Mouse (Mus musculus) lung, postnatal 25 days (tissue): ENCODE measurements around the gene Rabgap1.
"Not testable (repeated sequence)": the region's sequence is repeated elsewhere in the genome, so short reads cannot be mapped to it uniquely, and the experiment has no call there.

Source experiments
- DNase-seq: peaks from one replicate; pipeline ENCODE4 v3.0.0; 2022; ENCODE audit warnings: low spot score

The Rabgap1 gene

DNA sequence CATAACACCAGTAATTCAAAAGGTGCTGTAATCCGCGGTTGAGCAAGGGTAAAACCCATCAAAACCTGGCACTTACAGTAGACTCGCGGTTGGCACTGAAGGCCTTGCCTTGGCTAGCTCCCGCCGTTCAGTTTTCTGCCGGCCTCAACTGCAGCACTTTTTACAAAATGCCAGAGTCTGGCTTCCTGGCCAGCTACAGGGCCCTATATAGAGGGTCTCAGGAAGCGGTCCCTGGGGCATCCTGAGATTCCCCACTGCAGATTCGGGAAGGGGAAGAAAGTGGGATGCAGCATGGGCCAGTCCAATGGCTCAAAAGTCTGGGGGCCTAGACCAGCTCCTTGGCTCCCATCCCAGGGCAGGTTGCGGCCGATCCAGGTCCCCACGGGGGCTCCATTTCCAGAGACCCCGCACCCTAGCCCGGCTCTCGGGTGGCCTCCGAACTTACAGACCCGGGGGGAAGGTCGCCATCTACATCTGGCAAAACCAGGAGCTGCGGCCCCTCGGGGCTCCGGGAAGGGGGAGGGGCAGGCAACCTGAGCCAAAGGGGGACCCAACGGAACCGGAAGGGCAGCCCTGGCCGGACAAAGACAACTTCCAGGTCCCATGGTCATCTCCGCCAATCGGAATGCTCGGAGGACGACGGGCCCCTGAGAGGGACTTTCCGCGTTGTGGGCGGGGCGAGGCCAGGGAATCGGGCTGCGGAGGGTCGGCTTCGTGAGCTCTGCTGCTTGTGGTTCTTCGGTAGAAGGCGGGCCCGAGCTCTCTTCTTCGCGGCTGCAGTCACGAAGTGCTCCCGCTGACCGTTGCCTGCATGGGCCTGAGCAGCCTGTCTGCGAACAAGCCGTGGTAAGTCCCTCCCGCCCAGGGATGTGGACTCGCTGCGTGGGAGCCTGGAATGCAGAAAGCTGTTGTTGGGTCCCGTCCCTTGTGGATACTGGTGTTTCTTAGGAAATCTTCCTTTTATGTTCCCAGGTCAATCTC is at the start of gene Rabgap1, which contains the start of the genes Zbtb26 and Zbtb6:
Rabgap1 (plus strand) TSS at position 669 of the 981 bp plus-strand sequence.
Zbtb26 (minus strand) TSS at position 525 of the 981 bp plus-strand sequence.
Zbtb6 (minus strand) TSS at position 561 of the 981 bp plus-strand sequence.
- DNase-seq, result peak; percentile 96

- DNase-seq, result no peak
Observed at GRCm38 (mm10) chr2:37395539-37395938, 47.5 kb upstream of the Rabgap1 start.

GRCm38 (mm10) chr2:37421903-37422302 is 21.2 kb upstream of the Rabgap1 start:
- DNase-seq, result no peak

DNA sequence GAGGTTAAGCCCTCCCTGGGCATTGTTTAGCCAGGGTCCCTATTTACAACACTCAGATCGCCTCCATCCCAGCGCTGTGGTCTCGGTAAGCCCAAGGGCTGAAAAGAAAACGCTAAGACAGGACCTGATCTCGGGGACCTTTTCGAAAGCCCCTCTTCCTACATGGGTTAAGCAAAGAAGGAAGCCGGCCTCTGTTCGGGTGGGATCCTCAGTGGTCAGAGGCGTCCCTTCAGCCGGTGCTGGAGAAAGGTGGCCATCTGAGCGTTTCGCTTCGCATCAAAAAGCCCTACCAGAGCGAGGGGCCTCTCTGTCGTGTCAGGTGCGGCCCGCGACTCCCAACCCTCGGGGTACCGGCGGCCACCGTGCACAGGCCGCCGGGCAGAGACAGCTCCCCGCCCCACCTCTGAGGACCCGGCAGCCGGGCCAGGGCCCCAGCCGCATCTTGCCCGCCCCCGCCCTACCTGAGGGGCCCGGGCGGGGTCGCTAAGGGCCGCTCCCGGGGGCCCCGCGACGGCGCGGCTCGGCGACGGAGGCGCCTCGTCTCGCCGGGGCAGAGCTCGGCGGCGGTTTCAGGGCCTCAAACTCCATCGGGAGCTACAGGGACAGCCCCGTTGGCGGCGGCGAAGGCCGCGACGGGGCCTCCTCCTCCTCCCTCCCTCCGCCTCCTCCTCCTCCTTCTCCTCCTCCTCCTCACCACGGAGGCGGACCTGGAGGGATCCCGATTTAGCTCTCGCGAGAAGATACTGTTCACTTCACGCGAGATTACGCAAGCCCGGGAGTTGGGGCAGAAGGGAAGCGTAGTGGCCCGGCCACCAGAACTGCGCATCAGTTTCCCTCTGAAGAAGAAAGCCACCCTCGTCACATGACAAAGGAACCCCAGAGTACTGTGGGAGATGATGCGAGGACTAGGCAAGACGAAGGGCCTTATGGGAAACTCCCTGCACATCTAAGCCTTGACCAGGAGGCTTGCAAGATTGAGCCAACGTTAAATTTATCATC is 20.5 kb upstream of the Rabgap1 start, which contains the start of gene Rc3h2:
Rc3h2 (minus strand) TSS at position 598 of the 999 bp plus-strand sequence.
- DNase-seq, result peak; percentile 98

GRCm38 (mm10) chr2:37423671-37424070 is 19.4 kb upstream of the Rabgap1 start:
- DNase-seq, result no peak

DNA sequence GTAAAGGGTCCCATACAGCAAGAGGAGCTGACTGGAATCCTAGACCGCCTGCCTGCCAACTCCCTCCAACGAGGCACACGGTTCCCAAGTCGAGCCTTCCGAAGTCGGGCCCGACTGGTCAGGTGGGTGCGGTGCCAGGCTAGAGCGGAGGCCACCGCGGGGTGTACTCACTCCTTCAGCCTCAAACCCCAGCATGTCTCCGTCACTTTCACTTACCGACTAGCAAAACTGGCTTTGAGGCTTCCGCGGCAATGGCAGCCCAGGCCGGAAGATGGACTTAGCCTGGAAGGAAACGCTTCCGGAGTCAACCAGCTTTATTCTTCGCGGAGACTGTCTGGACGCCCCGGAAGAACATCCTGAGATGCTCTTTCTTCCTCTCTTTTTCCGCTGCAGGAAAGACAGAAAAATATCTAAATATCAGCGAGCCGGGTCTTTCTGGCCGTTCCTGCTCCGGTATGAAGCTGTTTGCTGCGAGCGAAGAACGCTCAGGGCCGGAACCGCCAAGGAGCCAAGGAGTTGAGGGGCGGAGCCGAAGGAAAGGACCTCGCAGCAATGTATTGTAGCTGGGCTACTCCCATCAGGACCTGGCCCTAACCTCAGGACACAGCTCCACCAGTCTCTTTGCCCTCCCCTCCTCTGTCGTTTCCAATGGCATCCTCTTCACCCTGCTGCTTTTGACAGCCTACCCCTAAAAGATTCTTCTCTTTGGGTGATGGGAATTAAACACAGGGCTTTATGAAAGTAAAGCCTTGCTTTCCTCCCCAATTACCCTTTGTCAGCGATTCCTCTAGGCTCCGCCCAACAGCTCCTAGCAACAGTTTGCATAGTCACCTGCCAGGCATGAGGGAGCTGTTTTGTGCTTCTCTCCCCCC is 12.2 kb upstream of the Rabgap1 start:
- peak; percentile 91 for DNase-seq

DNA sequence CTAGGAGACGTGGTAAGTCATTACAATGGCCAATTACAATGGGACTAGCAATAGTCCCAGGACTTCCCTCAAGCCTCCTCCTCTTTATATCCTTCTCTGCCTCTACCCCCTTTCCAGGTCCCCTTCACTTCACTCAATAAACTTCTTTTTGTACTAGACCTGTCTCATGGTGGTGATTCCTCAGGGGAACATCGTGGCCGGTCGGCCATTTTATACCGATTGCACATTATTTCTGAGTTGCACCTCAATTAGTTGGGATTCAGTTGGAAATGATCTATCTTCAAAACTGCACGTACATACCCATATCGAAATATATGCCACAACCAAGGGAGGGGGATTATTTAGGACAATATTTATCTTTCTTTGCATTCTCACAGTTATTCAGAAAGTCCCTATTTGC is 11.5 kb upstream of the Rabgap1 start:
- DNase-seq, result no peak

GRCm38 (mm10) chr2:37451667-37452375 is 8.7 kb downstream of the Rabgap1 start:
- peak; percentile 95 for DNase-seq

- no peak for DNase-seq
Observed at GRCm38 (mm10) chr2:37452376-37452760, 9.3 kb downstream of the Rabgap1 start.

DNA sequence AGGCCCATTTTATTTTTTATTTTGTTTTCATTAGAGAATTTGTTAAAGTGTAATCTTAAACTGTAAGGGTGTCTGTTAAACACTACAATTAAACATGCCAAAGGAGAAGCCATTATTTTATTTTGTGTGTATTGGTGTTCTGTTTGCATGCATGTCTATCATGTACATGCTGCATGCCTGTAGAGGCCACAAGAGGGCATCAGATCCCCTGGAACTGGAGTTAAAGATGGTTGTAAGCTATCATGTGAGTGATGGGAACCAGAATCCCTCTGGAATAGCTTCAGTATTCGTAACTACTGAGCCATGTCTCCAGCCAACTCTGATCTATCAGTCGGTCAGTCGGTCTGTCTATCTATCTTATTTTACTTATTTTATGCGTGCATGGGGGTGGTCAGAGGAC is 17.6 kb downstream of the Rabgap1 start:
- DNase-seq, result no peak

DNA sequence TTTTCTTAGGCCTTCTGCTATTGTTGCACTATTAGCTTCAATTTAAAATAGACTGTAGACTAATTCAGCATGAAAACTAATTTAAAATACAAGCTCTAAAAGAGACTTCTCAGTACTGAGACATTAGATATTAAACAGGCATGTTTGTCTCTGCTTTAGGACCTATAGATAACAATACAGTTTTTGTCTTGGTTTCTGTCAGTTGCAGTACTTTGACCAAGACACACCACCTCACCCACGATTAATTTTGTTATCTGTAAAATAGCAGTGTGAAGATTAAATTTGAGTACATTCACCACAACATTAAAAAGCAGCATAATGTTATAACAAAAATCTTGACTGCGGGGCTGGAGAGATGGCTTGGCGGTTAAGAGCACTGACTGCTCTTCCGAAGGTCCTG is 23.2 kb downstream of the Rabgap1 start:
- DNase-seq, result no peak

DNA sequence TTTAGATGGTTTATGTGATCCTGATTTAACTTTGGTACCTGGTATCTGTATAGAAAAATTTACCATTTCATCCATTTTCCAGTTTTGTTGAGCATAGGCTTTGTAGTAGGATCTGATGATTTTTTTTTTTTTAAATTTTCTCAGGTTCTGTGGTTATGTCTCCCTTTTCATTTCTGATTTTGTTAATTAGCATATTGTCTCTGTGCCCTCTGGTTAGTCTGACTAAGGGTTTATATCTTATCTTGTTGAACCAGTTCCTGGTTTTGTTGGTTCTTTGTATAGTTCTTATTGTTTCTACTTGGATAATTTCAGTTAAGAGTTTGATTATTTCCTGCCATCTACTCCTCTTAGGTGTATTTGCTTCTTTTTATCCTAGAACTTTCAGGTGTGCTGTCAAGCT is 36.5 kb downstream of the Rabgap1 start:
- DNase-seq, result no peak

GRCm38 (mm10) chr2:37480039-37480438 is 37.0 kb downstream of the Rabgap1 start:
- no peak for DNase-seq

DNA sequence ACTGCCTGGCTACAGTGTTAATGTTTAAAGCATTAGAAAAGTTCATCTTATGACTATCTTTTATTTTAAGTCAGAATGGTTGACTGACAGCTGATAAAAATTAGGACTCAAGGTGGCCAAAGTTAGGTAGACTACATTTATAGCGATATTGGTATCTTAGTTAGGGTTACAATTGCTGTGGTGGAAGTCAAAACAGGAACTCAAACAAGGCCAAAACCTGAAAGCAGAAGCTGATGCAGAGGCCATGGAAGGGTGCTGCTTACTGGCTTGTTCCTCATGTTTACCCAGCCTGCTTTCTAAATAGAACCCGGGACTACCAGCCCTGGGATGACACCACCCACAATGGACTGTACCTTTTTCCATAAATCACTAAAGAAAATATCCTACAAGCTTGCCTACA is 41.1 kb downstream of the Rabgap1 start:
- DNase-seq, result no peak

GRCm38 (mm10) chr2:37485370-37485769 is 42.3 kb downstream of the Rabgap1 start:
- DNase-seq, result peak; percentile 41

GRCm38 (mm10) chr2:37486408-37486807 is 43.3 kb downstream of the Rabgap1 start:
- DNase-seq, result no peak

DNA sequence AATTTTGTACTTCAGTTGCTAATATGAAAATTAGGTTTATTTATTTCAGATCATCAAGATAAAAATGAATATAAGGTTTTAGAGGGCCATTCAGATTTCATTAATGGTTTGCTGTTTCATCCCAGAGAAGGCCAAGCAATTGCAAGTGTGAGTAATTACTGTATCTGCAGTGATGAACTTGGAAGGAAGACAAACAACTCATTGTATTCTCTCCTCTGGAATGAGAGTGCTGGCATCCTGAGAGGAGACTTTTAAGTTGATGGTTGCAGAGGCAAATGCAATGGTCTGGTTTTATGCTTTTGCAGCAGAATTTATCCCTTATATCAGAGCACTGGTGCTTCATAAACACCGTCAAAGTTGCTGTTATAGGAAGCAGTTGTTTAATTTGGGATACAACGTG is 45.9 kb downstream of the Rabgap1 start:
- no peak for DNase-seq

GRCm38 (mm10) chr2:37497321-37497720 is 54.2 kb downstream of the Rabgap1 start:
- DNase-seq, result no peak

DNA sequence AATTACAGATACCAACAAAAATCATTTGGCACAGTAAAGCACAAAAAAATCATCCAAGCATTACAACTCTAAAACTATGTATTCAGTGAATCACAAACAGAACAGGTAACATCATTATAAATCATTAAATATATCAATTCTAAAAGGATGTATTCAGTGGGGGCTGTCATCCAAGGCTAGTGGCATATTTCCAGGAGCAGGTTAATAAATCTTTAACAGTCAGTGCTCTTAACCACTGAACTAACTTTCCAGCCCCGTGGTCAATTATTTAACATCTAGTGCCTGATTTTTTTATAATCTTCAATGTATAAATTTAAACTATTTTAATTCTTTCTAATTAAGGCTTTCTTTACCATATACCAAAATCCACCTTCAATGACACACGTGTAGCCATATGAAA is 62.8 kb downstream of the Rabgap1 start:
- DNase-seq, result not testable (repeated sequence)

GRCm38 (mm10) chr2:37511134-37511901 is 68.2 kb downstream of the Rabgap1 start:
- no peak for DNase-seq
